In genomic region chr4:70509565-70509964, GRCm38 (mm10) we compare ENCODE assay signal across 19 mouse cellular contexts. TPM values are rescaled to one million over a fixed set of nuclear protein-coding genes. Genes with fewer than 3 reads are reported as not detected.
A peak's percentile ranks its signal among the peaks of the same experiment; 100 is the strongest.
DNase-seq lines count a peak whose midpoint lies in the region; ATAC-seq lines count a peak whose summit lies in the region.
"Had no signal": no experiment of that assay in that cellular context is flagged by ENCODE, and none has a peak within 500 bp of the region (broad histone marks: within the 10 kb centered on the region; RNA-seq: fewer than 3 reads in every experiment).

No protein-coding gene starts in this region.

- no peaks in the 10 kb centered on the region for H3K9me3 ChIP-seq in hindbrain, embryonic 16.5 days (ENCODE audit: control insufficient read depth, low read length)
- H3K9me3 ChIP-seq: embryonic facial prominence, embryonic 15.5 days; midbrain, embryonic 10.5 days had no signal

- no peak overlapping the region for H3K4me2 ChIP-seq in hindbrain, embryonic 16.5 days (ENCODE audit: low read length)
- H3K4me2 ChIP-seq: embryonic facial prominence, embryonic 15.5 days had no signal

- no peak overlapping the region for H3K4me3 ChIP-seq in hindbrain, embryonic 16.5 days (ENCODE audit: low read length)
- H3K4me3 ChIP-seq: embryonic facial prominence, embryonic 15.5 days; heart, adult 2 months; midbrain, embryonic 10.5 days had no signal

- peak; percentile 28; the same call in 1 of the 2 replicates for ATAC-seq in frontal cortex, adult (ENCODE audit: low TSS enrichment)
- ATAC-seq in hindbrain, embryonic 16.5 days = peak; percentile 65; the same call in 1 of the 2 replicates
- ATAC-seq in megakaryocyte-erythroid progenitor cell, adult 5-6 weeks (replicated peaks; ENCODE audit: low FRiP score, low TSS enrichment, poor library complexity, severe bottlenecking) = no peak
- ATAC-seq: liver, postnatal 0 days had no signal

- DNase-seq in frontal cortex, postnatal 14 days (ENCODE audit: low spot score in 2 of 2) = no peak
- peak; percentile 90 for DNase-seq in Muller cell, postnatal 12 days (ENCODE audit: inconsistent ontology term)
- DNase-seq in embryo, embryonic 10 days (ENCODE audit: low spot score) = peak; percentile 38
- DNase-seq in lung, postnatal 14 days = no peak
- DNase-seq in thymus, postnatal 10 days (ENCODE audit: low spot score in 2 of 2) = no peak
- DNase-seq: adrenal gland, postnatal 36 days; gastrocnemius, postnatal 10 days; heart, adult 2 months; kidney, adult 9 months; kidney, postnatal 4 days; liver; liver, postnatal 0 days; right cerebral cortex, postnatal 14 days; thymus, postnatal 36 days had no signal

- peaks cover 4% of the 10 kb centered on the region for H3K4me1 ChIP-seq in hindbrain, embryonic 16.5 days (ENCODE audit: control insufficient read depth, insufficient read depth, low read depth, low read length)
- H3K4me1 ChIP-seq: embryonic facial prominence, embryonic 15.5 days had no signal

- H3K36me3 ChIP-seq in hindbrain, embryonic 16.5 days (ENCODE audit: control insufficient read depth, insufficient read depth, low read length) = no peaks in the 10 kb centered on the region
- H3K36me3 ChIP-seq: embryonic facial prominence, embryonic 15.5 days had no signal

- no peaks in the 10 kb centered on the region for H3K27me3 ChIP-seq in hindbrain, embryonic 16.5 days (replicated peaks; ENCODE audit: control insufficient read depth, insufficient read depth, low read length)
- H3K27me3 ChIP-seq: embryonic facial prominence, embryonic 15.5 days had no signal

- H3K27ac ChIP-seq in hindbrain, embryonic 16.5 days (ENCODE audit: low read depth, low read length) = no peak overlapping the region
- H3K27ac ChIP-seq: embryonic facial prominence, embryonic 15.5 days; heart, adult 2 months; midbrain, embryonic 10.5 days had no signal

- no peak overlapping the region for H3K9ac ChIP-seq in hindbrain, embryonic 16.5 days (ENCODE audit: low read depth, low read length)
- H3K9ac ChIP-seq: embryonic facial prominence, embryonic 15.5 days; liver, postnatal 0 days had no signal

- 6% methylated on average over 2 of the region's 2 CpGs for WGBS in hindbrain, embryonic 16.5 days

RNA-seq across cellular contexts. Expression of gene Megf9, which starts 25.2 kb away (rescaled TPM):
- 22.4 and 25.6 TPM in 2 replicates for polyA plus RNA-seq in hindbrain, embryonic 16.5 days (2015; fragmentation: Nextera tagmentation; extraction: Ambion mirVana)
- 3.7 and 8.4 TPM in 2 replicates for total RNA-seq in megakaryocyte-erythroid progenitor cell, adult 5-6 weeks (2014; fragmentation: Nextera tagmentation)
- 4.1 and 4.7 TPM in 2 replicates for total RNA-seq in megakaryocyte-erythroid progenitor cell, adult 5-6 weeks (2017)

Comparison
In these comparisons a context has a peak if more than half of its experiments do, and no peak if none do; other contexts are left out.
1. DNase-seq: peak in Muller cell, postnatal 12 days (single experiment) and embryo, embryonic 10 days (single experiment); none in frontal cortex, postnatal 14 days (0 of 2), lung, postnatal 14 days (single experiment) and thymus, postnatal 10 days (0 of 2).